Comparison of ENCODE assay signal across 15 mouse cellular contexts in the genomic region with DNA sequence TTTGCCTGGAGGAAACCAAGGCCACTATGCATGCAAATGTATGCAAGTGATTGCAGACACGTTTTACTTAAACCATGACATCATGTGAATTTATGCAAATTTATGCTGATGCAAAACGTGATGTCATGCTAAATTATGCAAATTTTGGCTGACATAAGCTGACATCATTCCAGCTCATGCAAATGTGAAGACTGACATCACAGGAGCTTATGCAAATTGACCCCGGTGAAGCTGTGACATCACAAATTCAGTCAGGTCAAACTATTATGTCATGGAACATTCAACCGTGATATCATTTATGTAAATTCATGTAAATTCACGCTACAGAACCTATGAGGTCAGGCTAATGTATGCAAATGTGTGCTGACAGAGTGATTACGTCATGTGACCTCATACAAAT. TPM values are rescaled to one million over a fixed set of nuclear protein-coding genes. Genes with fewer than 3 reads are reported as not detected.
DNase-seq lines count a peak whose midpoint lies in the region; ATAC-seq lines count a peak whose summit lies in the region.
"Had no signal": no experiment of that assay in that cellular context is flagged by ENCODE, and none has a peak within 500 bp of the region (broad histone marks: within the 10 kb centered on the region; RNA-seq: fewer than 3 reads in every experiment).

No protein-coding gene starts in this region.

- no peak overlapping the region for H3K4me2 ChIP-seq in hindbrain, embryonic 11.5 days (replicated peaks; ENCODE audit: low read depth, low read length)
- no peak overlapping the region for H3K4me2 ChIP-seq in hindbrain, embryonic 12.5 days (replicated peaks)
- H3K4me2 ChIP-seq in forebrain, embryonic 16.5 days (ENCODE audit: low read length), result no peak overlapping the region
- no peak overlapping the region for H3K4me2 ChIP-seq in heart, embryonic 12.5 days
- H3K4me2 ChIP-seq: heart, embryonic 13.5 days; liver, embryonic 12.5 days had no signal

- 0 out of 2 replicates have a peak, but pooled peaks cover 2% of the 10 kb centered on the region for H3K36me3 ChIP-seq in hindbrain, embryonic 11.5 days (ENCODE audit: control insufficient read depth, insufficient read depth, low read length)
- H3K36me3 ChIP-seq in hindbrain, embryonic 12.5 days, result peaks cover 4% of the 10 kb centered on the region; the same call in 1 of the 2 replicates
- H3K36me3 ChIP-seq in forebrain, embryonic 16.5 days (ENCODE audit: control insufficient read depth, insufficient read depth), result no peaks in the 10 kb centered on the region; the same call in 1 of the 2 replicates
- H3K36me3 ChIP-seq in heart, embryonic 12.5 days, result peaks cover 49% of the 10 kb centered on the region

- ATAC-seq in hindbrain, embryonic 11.5 days (ENCODE audit: low FRiP score), result 0 out of 2 replicates have a peak, but pooled peaks have one; percentile 0
- ATAC-seq in hindbrain, embryonic 12.5 days (ENCODE audit: low FRiP score), result no peak
- peak; percentile 16 for ATAC-seq in forebrain, embryonic 16.5 days
- ATAC-seq in heart, embryonic 12.5 days (ENCODE audit: insufficient number of reproducible peaks, low FRiP score), result no peak
- ATAC-seq in cerebellum, adult (ENCODE audit: insufficient number of reproducible peaks, low FRiP score, low TSS enrichment), result no peak
- ATAC-seq: liver, embryonic 12.5 days had no signal

- H3K27me3 ChIP-seq in hindbrain, embryonic 11.5 days (ENCODE audit: control insufficient read depth, insufficient read depth, low read length), result no peaks in the 10 kb centered on the region
- no peaks in the 10 kb centered on the region for H3K27me3 ChIP-seq in hindbrain, embryonic 12.5 days
- no peaks in the 10 kb centered on the region for H3K27me3 ChIP-seq in forebrain, embryonic 16.5 days (replicated peaks; ENCODE audit: control insufficient read depth, insufficient read depth, low read length)
- H3K27me3 ChIP-seq in heart, embryonic 12.5 days (replicated peaks), result no peaks in the 10 kb centered on the region
- H3K27me3 ChIP-seq: heart, embryonic 13.5 days; liver, embryonic 12.5 days had no signal

- peak; percentile 66 for DNase-seq in hindbrain, embryonic 11.5 days (ENCODE audit: low spot score)
- DNase-seq in 416B (ENCODE audit: low read depth) (peak; percentile 57), ES-CJ7 (ENCODE audit: low read depth, low spot score) (peak; percentile 20)
- DNase-seq in spleen, postnatal 36 days (ENCODE audit: low spot score in 2 of 2), result no peak
- DNase-seq: cerebellum, adult 9-11 months; gastrocnemius, adult 2 months; kidney, postnatal 25 days; thymus, postnatal 4 days had no signal

- no peak overlapping the region for H3K9ac ChIP-seq in hindbrain, embryonic 11.5 days (ENCODE audit: low read depth, low read length)
- H3K9ac ChIP-seq in hindbrain, embryonic 12.5 days, result no peak overlapping the region
- H3K9ac ChIP-seq in forebrain, embryonic 16.5 days (replicated peaks; ENCODE audit: low read depth, low read length), result no peak overlapping the region
- no peak overlapping the region for H3K9ac ChIP-seq in heart, embryonic 12.5 days
- H3K9ac ChIP-seq: heart, embryonic 13.5 days; liver, embryonic 12.5 days had no signal

- H3K4me3 ChIP-seq in hindbrain, embryonic 11.5 days (ENCODE audit: low read depth, low read length), result no peak overlapping the region
- H3K4me3 ChIP-seq in hindbrain, embryonic 12.5 days, result no peak overlapping the region
- no peak overlapping the region for H3K4me3 ChIP-seq in forebrain, embryonic 16.5 days (replicated peaks; ENCODE audit: low read length)
- H3K4me3 ChIP-seq in heart, embryonic 12.5 days, result no peak overlapping the region
- H3K4me3 ChIP-seq: gastrocnemius, adult 2 months; heart, embryonic 13.5 days; liver, embryonic 12.5 days had no signal

- no peak overlapping the region for H3K27ac ChIP-seq in hindbrain, embryonic 11.5 days (ENCODE audit: low read depth, low read length)
- no peak overlapping the region for H3K27ac ChIP-seq in hindbrain, embryonic 12.5 days
- peak overlapping the region; percentile 33; the same call in 1 of the 2 replicates for H3K27ac ChIP-seq in forebrain, embryonic 16.5 days (ENCODE audit: low read length)
- H3K27ac ChIP-seq in heart, embryonic 12.5 days (ENCODE audit: poor library complexity, severe bottlenecking), result no peak overlapping the region
- H3K27ac ChIP-seq: gastrocnemius, adult 2 months; heart, embryonic 13.5 days; liver, embryonic 12.5 days had no signal

- WGBS in hindbrain, embryonic 11.5 days, result 83% methylated on average over 6 of the region's 6 CpGs
- 76% methylated on average over 6 of the region's 6 CpGs for WGBS in hindbrain, embryonic 12.5 days
- 63% methylated on average over 6 of the region's 6 CpGs for WGBS in forebrain, embryonic 16.5 days
- 83% methylated on average over 6 of the region's 6 CpGs for WGBS in heart, embryonic 12.5 days

- no peaks in the 10 kb centered on the region for H3K4me1 ChIP-seq in hindbrain, embryonic 11.5 days (replicated peaks; ENCODE audit: control insufficient read depth, insufficient read depth, low read length)
- no peaks in the 10 kb centered on the region for H3K4me1 ChIP-seq in hindbrain, embryonic 12.5 days
- no peaks in the 10 kb centered on the region for H3K4me1 ChIP-seq in forebrain, embryonic 16.5 days (replicated peaks; ENCODE audit: control insufficient read depth, insufficient read depth, low read length)
- H3K4me1 ChIP-seq in heart, embryonic 12.5 days (replicated peaks), result no peaks in the 10 kb centered on the region
- H3K4me1 ChIP-seq: heart, embryonic 13.5 days; liver, embryonic 12.5 days had no signal

- H3K9me3 ChIP-seq in hindbrain, embryonic 11.5 days (ENCODE audit: control insufficient read depth, low read length), result peaks cover 14% of the 10 kb centered on the region
- peaks cover 47% of the 10 kb centered on the region for H3K9me3 ChIP-seq in hindbrain, embryonic 12.5 days (replicated peaks)
- peaks cover 33% of the 10 kb centered on the region for H3K9me3 ChIP-seq in forebrain, embryonic 16.5 days (ENCODE audit: control insufficient read depth, low read length)
- peaks cover 65% of the 10 kb centered on the region for H3K9me3 ChIP-seq in heart, embryonic 12.5 days (replicated peaks)

RNA-seq across cellular contexts. Expression of gene Il3ra, which starts 6.5 kb away (rescaled TPM):
- 3.0 TPM in 2 replicates for polyA plus RNA-seq in hindbrain, embryonic 11.5 days (2014; fragmentation: Nextera tagmentation; extraction: Ambion mirVana)
- 2.8 and 3.7 TPM in 2 replicates for polyA plus RNA-seq in hindbrain, embryonic 12.5 days (2016; fragmentation: Nextera tagmentation; extraction: Ambion mirVana)
- polyA plus RNA-seq in forebrain, embryonic 16.5 days (2015; fragmentation: Nextera tagmentation; extraction: Ambion mirVana), result 0.93 and 1.4 TPM in 2 replicates
- polyA plus RNA-seq in heart, embryonic 12.5 days (2016; fragmentation: Nextera tagmentation; extraction: Ambion mirVana), result 2.9 and 3.3 TPM in 2 replicates

RNA-seq across cellular contexts. Expression of gene Olfr31, which starts 30.0 kb away (rescaled TPM):
- polyA plus RNA-seq in hindbrain, embryonic 11.5 days (2014; fragmentation: Nextera tagmentation; extraction: Ambion mirVana), result not detected in 2 replicates
- polyA plus RNA-seq in hindbrain, embryonic 12.5 days (2016; fragmentation: Nextera tagmentation; extraction: Ambion mirVana), result not detected in 2 replicates
- not detected in 2 replicates for polyA plus RNA-seq in forebrain, embryonic 16.5 days (2015; fragmentation: Nextera tagmentation; extraction: Ambion mirVana)
- polyA plus RNA-seq in heart, embryonic 12.5 days (2016; fragmentation: Nextera tagmentation; extraction: Ambion mirVana), result not detected in 2 replicates
- polyA plus RNA-seq: heart, embryonic 13.5 days; liver, embryonic 12.5 days; stomach, embryonic 14.5 days had no signal

RNA-seq across cellular contexts. Expression of gene Olfr721-ps1, which starts 48.5 kb away (rescaled TPM):
- not detected in 2 replicates for polyA plus RNA-seq in hindbrain, embryonic 11.5 days (2014; fragmentation: Nextera tagmentation; extraction: Ambion mirVana)
- polyA plus RNA-seq in hindbrain, embryonic 12.5 days (2016; fragmentation: Nextera tagmentation; extraction: Ambion mirVana), result not detected in 2 replicates
- polyA plus RNA-seq in forebrain, embryonic 16.5 days (2015; fragmentation: Nextera tagmentation; extraction: Ambion mirVana), result not detected in 2 replicates
- polyA plus RNA-seq in heart, embryonic 12.5 days (2016; fragmentation: Nextera tagmentation; extraction: Ambion mirVana), result not detected in 2 replicates
- polyA plus RNA-seq: heart, embryonic 13.5 days; liver, embryonic 12.5 days; stomach, embryonic 14.5 days had no signal

Comparison
In these comparisons a context has a peak if more than half of its experiments do, and no peak if none do; other contexts are left out.
1. ATAC-seq: peak in hindbrain, embryonic 11.5 days (single experiment) and forebrain, embryonic 16.5 days (single experiment); none in hindbrain, embryonic 12.5 days (single experiment), heart, embryonic 12.5 days (single experiment) and cerebellum, adult (single experiment).
2. DNase-seq: peak in hindbrain, embryonic 11.5 days (single experiment), 416B (single experiment) and ES-CJ7 (single experiment); none in spleen, postnatal 36 days (0 of 2).